Mouse (Mus musculus): ENCODE data around the gene Lsm14a.

- TF ChIP-seq POLR2A (IDR thresholded peaks at IDR 0.05; ENCODE audit: insufficient read length, low read depth): peak; percentile 20
- TF ChIP-seq MYOG (IDR thresholded peaks at IDR 0.05; ENCODE audit: control insufficient read depth in 1 of 3, insufficient read depth in 1 of 3, insufficient read length in 2 of 3, low read depth in 2 of 3): no peak
These were observed 2.8 kb downstream of the Lsm14a start for GRCm38 (mm10) chr7:34390111-34390833.

All from myocyte (in vitro differentiated cells).